18 mouse cellular contexts compared by ENCODE assay signal in genomic region chr2:11204232-11204631, GRCm38 (mm10). TPM values are rescaled to one million over a fixed set of nuclear protein-coding genes. Genes with fewer than 3 reads are reported as not detected.
DNase-seq lines count a peak whose midpoint lies in the region; ATAC-seq and TF ChIP-seq lines count a peak whose summit lies in the region.
"Had no signal": no experiment of that assay in that cellular context is flagged by ENCODE, and none has a peak within 500 bp of the region (broad histone marks: within the 10 kb centered on the region; RNA-seq: fewer than 3 reads in every experiment).

No protein-coding gene starts in this region.

- H3K9me3 ChIP-seq in heart, postnatal 0 days (replicated peaks; ENCODE audit: control insufficient read depth, low read length) = no peaks in the 10 kb centered on the region
- H3K9me3 ChIP-seq in MEL (replicated peaks; ENCODE audit: insufficient read depth, low read length) = no peaks in the 10 kb centered on the region
- H3K9me3 ChIP-seq: embryonic facial prominence, embryonic 13.5 days; intestine, embryonic 15.5 days; limb, embryonic 12.5 days; midbrain, embryonic 15.5 days had no signal

- H3K4me3 ChIP-seq in heart, postnatal 0 days (ENCODE audit: low read depth, low read length) = no peak overlapping the region
- H3K4me3 ChIP-seq in MEL (ENCODE audit: control insufficient read depth in 1 of 2, insufficient read depth in 1 of 2, low read depth in 2 of 2, low read length in 2 of 2) = no peak overlapping the region
- H3K4me3 ChIP-seq: embryonic facial prominence, embryonic 13.5 days; intestine, embryonic 15.5 days; limb, embryonic 12.5 days; midbrain, embryonic 15.5 days had no signal

- no peak for TF ChIP-seq POLR2A in MEL (IDR thresholded peaks at IDR 0.05; ENCODE audit: control insufficient read depth in 1 of 2, insufficient read depth in 1 of 2, low read depth in 1 of 2, low read length in 2 of 2, poor library complexity in 1 of 2)

- TF ChIP-seq CTCF in heart, postnatal 0 days (IDR thresholded peaks at IDR 0.05; ENCODE audit: low read depth) = no peak
- no peak for TF ChIP-seq CTCF in MEL (IDR thresholded peaks at IDR 0.05 in 2 of 3, conservative IDR thresholded peaks at IDR 0.05 in 1 of 3; ENCODE audit: control insufficient read depth in 1 of 3, insufficient read depth in 1 of 3, low read depth in 2 of 3, low read length in 3 of 3, poor library complexity in 1 of 3, severe bottlenecking in 1 of 3)

- H3K79me2 ChIP-seq in MEL (ENCODE audit: control insufficient read depth, insufficient read depth, low read length, poor library complexity) = no peaks in the 10 kb centered on the region

- TF ChIP-seq EP300 in heart, postnatal 0 days (IDR thresholded peaks at IDR 0.05; ENCODE audit: low read depth) = no peak
- no peak for TF ChIP-seq EP300 in MEL (IDR thresholded peaks at IDR 0.05; ENCODE audit: low read depth in 1 of 2, low read length in 2 of 2)

- peak overlapping the region; percentile 63; the same call in 1 of the 2 replicates for H3K27ac ChIP-seq in heart, postnatal 0 days (ENCODE audit: low read depth)
- peak overlapping the region; percentile 88 for H3K27ac ChIP-seq in MEL (ENCODE audit: control insufficient read depth, low read depth, low read length)
- H3K27ac ChIP-seq: embryonic facial prominence, embryonic 13.5 days; intestine, embryonic 15.5 days; limb, embryonic 12.5 days; midbrain, embryonic 15.5 days had no signal

- H3K27me3 ChIP-seq in heart, postnatal 0 days (ENCODE audit: control insufficient read depth, insufficient read depth, low read length) = no peaks in the 10 kb centered on the region
- no peaks in the 10 kb centered on the region for H3K27me3 ChIP-seq in MEL (ENCODE audit: control insufficient read depth in 1 of 2, insufficient read depth in 2 of 2, low read length in 2 of 2)
- H3K27me3 ChIP-seq: embryonic facial prominence, embryonic 13.5 days; intestine, embryonic 15.5 days; limb, embryonic 12.5 days; midbrain, embryonic 15.5 days had no signal

- no peak for DNase-seq in heart, postnatal 0 days (ENCODE audit: low spot score)
- DNase-seq in heart, adult 9 months (ENCODE audit: low spot score in 2 of 2) = no peak
- no peak for DNase-seq in MEL (ENCODE audit: low read depth, low spot score)
- peak; percentile 87 for DNase-seq in naive thymus-derived CD4-positive, alpha-beta T cell, adult 2 months (ENCODE audit: low read depth)
- peak; percentile 73 for DNase-seq in thymus, postnatal 25 days
- DNase-seq in layer of hippocampus, postnatal 14 days (ENCODE audit: low spot score in 2 of 2) = no peak
- no peak for DNase-seq in frontal cortex, adult 2 months (ENCODE audit: extremely low spot score in 1 of 2, low spot score in 1 of 2)
- DNase-seq in urinary bladder, adult 18-20 months (ENCODE audit: low spot score in 2 of 2) = no peak
- DNase-seq: adrenal gland, postnatal 10 days; cerebellum, adult 2 months; gastrocnemius, postnatal 14 days; kidney, postnatal 14 days; lung, adult 2 months; spleen, adult 18-20 months had no signal

- H3K36me3 ChIP-seq in heart, postnatal 0 days (replicated peaks; ENCODE audit: control insufficient read depth, insufficient read depth, low read length) = no peaks in the 10 kb centered on the region
- H3K36me3 ChIP-seq in MEL (ENCODE audit: control insufficient read depth in 1 of 2, insufficient read depth in 2 of 2, low read length in 2 of 2) = peaks cover 0 to 53% of the 10 kb centered on the region in 2 experiments; a peak in 2 of 4 replicates
- H3K36me3 ChIP-seq: embryonic facial prominence, embryonic 13.5 days; intestine, embryonic 15.5 days; limb, embryonic 12.5 days; midbrain, embryonic 15.5 days had no signal

- no peak for ATAC-seq in heart, postnatal 0 days (ENCODE audit: insufficient read depth, low read depth)
- ATAC-seq: intestine, embryonic 15.5 days; midbrain, embryonic 15.5 days had no signal

- TF ChIP-seq RAD21 in MEL (IDR thresholded peaks at IDR 0.05; ENCODE audit: low read depth, low read length) = no peak

- no peak overlapping the region for H3K4me2 ChIP-seq in heart, postnatal 0 days (ENCODE audit: low read depth, low read length)
- H3K4me2 ChIP-seq: embryonic facial prominence, embryonic 13.5 days; intestine, embryonic 15.5 days; limb, embryonic 12.5 days; midbrain, embryonic 15.5 days had no signal

- 65% methylated on average over 5 of the region's 5 CpGs for WGBS in heart, postnatal 0 days

- no peaks in the 10 kb centered on the region for H3K4me1 ChIP-seq in heart, postnatal 0 days (ENCODE audit: control insufficient read depth, insufficient read depth)
- peaks cover 35 to 68% of the 10 kb centered on the region in 2 experiments for H3K4me1 ChIP-seq in MEL (ENCODE audit: control insufficient read depth in 1 of 2, insufficient read depth in 2 of 2, low read length in 2 of 2)
- H3K4me1 ChIP-seq: intestine, embryonic 15.5 days; limb, embryonic 12.5 days; midbrain, embryonic 15.5 days had no signal

- no peak overlapping the region for H3K9ac ChIP-seq in heart, postnatal 0 days (replicated peaks; ENCODE audit: low read depth, low read length)
- no peak overlapping the region for H3K9ac ChIP-seq in MEL (ENCODE audit: control insufficient read depth, low read depth, low read length, poor library complexity, severe bottlenecking)
- H3K9ac ChIP-seq: embryonic facial prominence, embryonic 13.5 days; intestine, embryonic 15.5 days; limb, embryonic 12.5 days; midbrain, embryonic 15.5 days had no signal

TF ChIP-seq in MEL, 35 proteins besides CTCF, POLR2A, EP300 and RAD21:
- TF ChIP-seq GABPA (IDR thresholded peaks at IDR 0.05; ENCODE audit: low read depth, low read length) (no peak), TCF12 (IDR thresholded peaks at IDR 0.05; ENCODE audit: low read depth, low read length) (no peak), KAT2A (conservative IDR thresholded peaks at IDR 0.05; ENCODE audit: low read depth, low read length) (no peak), RCOR1 (IDR thresholded peaks at IDR 0.05; ENCODE audit: low read depth, low read length) (no peak), SMC3 (IDR thresholded peaks at IDR 0.05; ENCODE audit: low read depth, low read length) (no peak), MYB (IDR thresholded peaks at IDR 0.05; ENCODE audit: low read depth, low read length) (no peak), BHLHE40 (IDR thresholded peaks at IDR 0.05; ENCODE audit: borderline replicate concordance, low read depth, low read length) (no peak), ZKSCAN1 (IDR thresholded peaks at IDR 0.05; ENCODE audit: low read depth, low read length) (no peak), HCFC1 (IDR thresholded peaks at IDR 0.05; ENCODE audit: low read depth, low read length) (no peak), SIN3A (IDR thresholded peaks at IDR 0.05; ENCODE audit: low read length) (no peak), TAL1 (IDR thresholded peaks at IDR 0.05; ENCODE audit: low read length) (no peak), USF2 (IDR thresholded peaks at IDR 0.05; ENCODE audit: borderline replicate concordance in 1 of 2, insufficient read depth in 1 of 2, low read depth in 1 of 2, low read length in 2 of 2) (no peak), MXI1 (IDR thresholded peaks at IDR 0.05; ENCODE audit: low read depth, low read length) (no peak), CHD1 (IDR thresholded peaks at IDR 0.05; ENCODE audit: low read depth, low read length) (no peak), MEF2A (IDR thresholded peaks at IDR 0.05; ENCODE audit: extremely low read depth, insufficient replicate concordance, low read depth, low read length, poor library complexity, severe bottlenecking) (no peak)
TF ChIP-seq in MEL: peak in this region for 0.

RNA-seq across cellular contexts. Expression of gene Prkcq, which starts 32.3 kb away (rescaled TPM):
- 0.93 TPM in 1 of 2 replicates, not detected in the other for total RNA-seq in heart, postnatal 0 days (2014; rRNA removed; ENCODE audit: low replicate concordance)
- polyA plus RNA-seq in heart, postnatal 0 days (2015; fragmentation: Nextera tagmentation; extraction: Ambion mirVana) = 0.48 and 0.59 TPM in 2 replicates
- 0.07 and 0.12 TPM in 2 replicates for total RNA-seq in MEL (2012; rRNA removed)
- under 1 TPM in 1 of 2 experiments, not detected in 1; 0.19 TPM for polyA plus RNA-seq in MEL (2012; ENCODE audit: insufficient read depth in 1 of 2, insufficient read length in 2 of 2, low read depth in 1 of 2, low replicate concordance in 2 of 2, missing spikeins in 1 of 2)
- total RNA-seq in layer of hippocampus, postnatal 14 days (2021) = 10 to 100 TPM; 14.3 to 15.2 TPM
- polyA plus RNA-seq in frontal cortex, adult 2 months (2012; rRNA removed) = 6.9 and 7.3 TPM in 2 replicates

Comparison
In these comparisons a context has a peak if more than half of its experiments do, and no peak if none do; other contexts are left out.
1. DNase-seq: peak in naive thymus-derived CD4-positive, alpha-beta T cell, adult 2 months (single experiment) and thymus, postnatal 25 days (single experiment); none in heart, postnatal 0 days (single experiment), heart, adult 9 months (0 of 2), MEL (single experiment), layer of hippocampus, postnatal 14 days (0 of 2), frontal cortex, adult 2 months (0 of 2) and urinary bladder, adult 18-20 months (0 of 2).